Mouse (Mus musculus) midbrain, embryonic 14.5 days (tissue): Measurements from ENCODE around the gene Hamp2. TPM values are rescaled to one million over a fixed set of nuclear protein-coding genes. Genes with fewer than 3 reads are reported as not detected.

Experiments used
- ATAC-seq: fragments of 200-750 bp; cut with Nextera tagmentation; 2 replicates; pipeline ENCODE4 v1.8.0; 2017; ENCODE audit warnings: moderate number of reproducible peaks, moderate library complexity; ENCODE audit not compliant: low FRiP score, low TSS enrichment
- DNase-seq: peaks from one replicate; pipeline ENCODE4 v3.0.0-alpha.2; 2015
- H3K27ac ChIP-seq: fragments of 300-500 bp; sonication (generic); replicated peaks from 2 replicates; pipeline ENCODE4 v1.5.1; 2014; ENCODE audit warnings: mild to moderate bottlenecking, low read depth, low read length, moderate library complexity
- H3K27me3 ChIP-seq: fragments of 300-500 bp; sonication (generic); 2 replicates; pipeline ENCODE4 v1.6.1; 2014; ENCODE audit warnings: low read length, control low read depth, mixed read lengths; ENCODE audit not compliant: control insufficient read depth, insufficient read depth
- H3K36me3 ChIP-seq: fragments of 300-500 bp; sonication (generic); 2 replicates; pipeline ENCODE4 v1.6.1; 2014; ENCODE audit warnings: low read length, control low read depth; ENCODE audit not compliant: control insufficient read depth, insufficient read depth
- H3K4me1 ChIP-seq: fragments of 300-500 bp; sonication (generic); 2 replicates; pipeline ENCODE4 v1.6.1; 2014; ENCODE audit warnings: mild to moderate bottlenecking, antibody characterized with exemption, low read length, control low read depth; ENCODE audit not compliant: control insufficient read depth, insufficient read depth
- H3K4me2 ChIP-seq: fragments of 300-500 bp; sonication (generic); 2 replicates; pipeline ENCODE4 v1.6.1; 2014; ENCODE audit warnings: mild to moderate bottlenecking, low read length, moderate library complexity
- H3K4me3 ChIP-seq: fragments of 300-500 bp; sonication (generic); replicated peaks from 2 replicates; pipeline ENCODE4 v1.5.1; 2014; ENCODE audit warnings: low read depth, low read length
- H3K9ac ChIP-seq: fragments of 300-500 bp; sonication (generic); replicated peaks from 2 replicates; pipeline ENCODE4 v1.6.1; 2014; ENCODE audit warnings: mild to moderate bottlenecking, low read length, moderate library complexity
- H3K9me3 ChIP-seq: fragments of 300-500 bp; sonication (generic); 2 replicates; pipeline ENCODE4 v1.6.1; 2016; ENCODE audit warnings: low read length, control low read depth, mixed read lengths; ENCODE audit not compliant: control insufficient read depth
- WGBS: fragments of 180-500 bp; shearing (Covaris S2); extraction: QIAGEN DNeasy Blood & Tissue Kit; methylation state at CpG from one replicate; pipeline ENCODE4 v1.1.7; 2014; 5-methylcytosine and 5-hydroxymethylcytosine counted together
- polyA plus RNA-seq: library from polyadenylated mRNA; unstranded; fragments of >200 nt; fragmentation: Nextera tagmentation; extraction: Ambion mirVana; gene quantifications from 2 replicates; pipeline ENCODE4 v1.2.1, GENCODE M21; 2014

Hamp2 gene
- polyA plus RNA-seq, 1 experiment from 2014 or later: not detected

- Histone ChIP-seq H3K27ac (no peak overlapping the region), H3K27me3 (no peaks in the 10 kb centered on the region), H3K9ac (no peak overlapping the region), H3K4me3 (no peak overlapping the region), H3K36me3 (no peaks in the 10 kb centered on the region), H3K4me1 (no peaks in the 10 kb centered on the region), H3K4me2 (no peak overlapping the region), H3K9me3 (no peaks in the 10 kb centered on the region)
- DNase-seq (no peak), ATAC-seq (no peak)
- 87% methylated on average over 9 of the region's 9 CpGs for WGBS
Measured at GRCm38 (mm10) chr7:30891746-30892145, 32.7 kb downstream of the Hamp2 start.

GRCm38 (mm10) chr7:30890681-30891080 lies 33.8 kb downstream of the Hamp2 start:
- no peaks in the 10 kb centered on the region for H3K4me1 ChIP-seq
- no peaks in the 10 kb centered on the region for H3K27me3 ChIP-seq
- no peak overlapping the region for H3K4me3 ChIP-seq
- H3K36me3 ChIP-seq: no peaks in the 10 kb centered on the region
- no peak overlapping the region for H3K4me2 ChIP-seq
- no peak overlapping the region for H3K9ac ChIP-seq
- 84% methylated on average over 2 of the region's 2 CpGs for WGBS
- DNase-seq (no peak), ATAC-seq (no peak)
- no peaks in the 10 kb centered on the region for H3K9me3 ChIP-seq
- H3K27ac ChIP-seq: no peak overlapping the region

DNA sequence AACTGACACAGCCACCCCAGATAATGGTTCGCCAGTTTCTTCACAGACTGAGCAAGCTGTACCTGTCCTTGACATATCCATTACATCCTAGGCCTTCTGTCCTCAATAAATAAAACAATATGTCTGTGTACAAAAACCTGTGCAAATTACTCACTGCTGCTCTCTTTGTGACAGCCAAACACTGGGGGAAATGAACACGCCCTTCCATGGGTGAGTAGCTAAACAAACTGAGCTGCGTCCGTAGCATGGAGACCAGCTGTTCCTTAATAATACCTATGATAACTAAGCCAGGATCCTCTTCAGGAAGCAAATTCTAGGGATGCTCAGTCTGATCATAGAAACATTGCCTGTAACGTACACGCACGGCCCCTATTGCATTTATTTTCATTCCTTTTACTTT lies 35.7 kb downstream of the Hamp2 start:
- DNase-seq: no peak
- Histone ChIP-seq H3K36me3 (no peaks in the 10 kb centered on the region), H3K4me1 (no peaks in the 10 kb centered on the region), H3K9ac (no peak overlapping the region), H3K4me2 (no peak overlapping the region), H3K9me3 (no peaks in the 10 kb centered on the region), H3K27me3 (no peaks in the 10 kb centered on the region), H3K27ac (no peak overlapping the region), H3K4me3 (no peak overlapping the region)
- WGBS: 72% methylated on average over 7 of the region's 7 CpGs
- no peak for ATAC-seq

DNA sequence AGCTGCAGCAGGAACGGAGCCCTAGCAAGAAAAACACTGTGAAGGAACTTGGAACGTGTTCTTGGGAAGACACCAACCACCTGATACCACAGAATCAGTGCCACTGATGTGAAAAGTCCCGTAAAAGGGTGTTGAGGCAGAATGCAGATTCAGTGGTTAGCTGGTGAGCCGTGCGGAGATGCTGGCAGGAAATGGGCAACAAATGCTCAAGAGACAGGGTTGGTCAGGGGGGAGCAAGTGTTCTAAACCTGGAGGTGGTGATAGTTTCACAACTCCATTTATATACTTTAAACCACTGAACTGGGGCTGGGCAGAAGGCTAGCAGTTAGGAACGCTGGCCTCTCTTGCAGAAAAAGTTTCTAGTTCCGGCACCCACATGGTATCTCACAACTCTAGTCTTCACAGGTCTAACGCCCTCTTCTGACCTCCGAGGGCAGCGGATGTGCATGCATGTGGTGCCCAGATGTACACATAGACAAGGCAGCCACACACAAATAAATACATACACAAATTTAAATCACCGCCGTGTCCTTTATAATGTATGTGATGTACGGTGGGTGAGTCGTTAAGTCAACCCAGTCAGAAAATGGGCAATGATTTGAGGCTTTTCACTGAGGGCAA lies 36.8 kb downstream of the Hamp2 start:
- ATAC-seq (no peak), DNase-seq (no peak)
- Histone ChIP-seq H3K27ac (no peak overlapping the region), H3K9ac (no peak overlapping the region), H3K36me3 (no peaks in the 10 kb centered on the region), H3K4me1 (no peaks in the 10 kb centered on the region), H3K4me3 (no peak overlapping the region), H3K9me3 (no peaks in the 10 kb centered on the region), H3K27me3 (no peaks in the 10 kb centered on the region), H3K4me2 (no peak overlapping the region)
- WGBS: 88% methylated on average over 14 of the region's 14 CpGs

DNA sequence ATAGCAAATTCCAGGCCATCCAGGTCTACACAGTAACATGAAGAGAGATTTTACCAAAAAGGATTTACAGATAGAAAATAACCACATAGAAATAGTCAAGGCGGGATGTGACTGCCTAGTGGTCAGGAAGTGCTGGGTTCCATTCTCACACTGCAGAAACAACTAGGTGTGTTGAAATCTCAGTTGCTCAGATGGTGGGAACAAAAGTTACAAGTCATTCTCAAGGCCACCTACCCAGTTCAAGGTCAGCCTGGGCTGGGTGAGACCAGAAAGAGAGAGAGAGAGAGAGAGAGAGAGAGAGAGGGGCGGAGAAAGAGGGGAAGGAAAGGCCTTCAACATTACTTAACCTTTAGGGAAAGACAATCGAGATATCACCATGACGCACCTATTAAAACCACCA lies 37.6 kb downstream of the Hamp2 start:
- Histone ChIP-seq H3K4me2 (no peak overlapping the region), H3K36me3 (no peaks in the 10 kb centered on the region), H3K4me3 (no peak overlapping the region), H3K9ac (no peak overlapping the region), H3K9me3 (no peaks in the 10 kb centered on the region), H3K27ac (no peak overlapping the region), H3K27me3 (no peaks in the 10 kb centered on the region), H3K4me1 (no peaks in the 10 kb centered on the region)
- ATAC-seq: no peak
- DNase-seq: no peak
- WGBS: 83% methylated on average over 4 of the region's 4 CpGs

DNA sequence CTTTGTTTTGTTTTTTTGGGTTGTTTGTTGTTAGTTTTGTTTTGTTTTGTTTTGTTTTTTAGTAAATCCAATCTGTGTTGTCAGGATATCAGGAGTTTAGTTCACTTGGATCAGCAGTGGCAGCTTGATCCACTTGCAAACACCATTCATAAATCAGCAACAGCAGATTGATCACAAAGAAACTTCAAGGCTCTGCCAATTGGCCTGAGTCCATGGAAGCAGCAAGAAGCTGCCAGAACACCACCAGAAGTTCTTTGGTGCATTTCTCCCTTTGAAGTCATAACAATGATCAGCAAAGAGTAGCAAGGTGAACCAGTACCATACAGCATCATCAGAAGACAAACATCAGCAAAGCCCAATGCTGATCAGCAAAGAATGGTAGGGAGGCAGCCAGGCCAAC lies 40.4 kb downstream of the Hamp2 start:
- no peak for DNase-seq
- Histone ChIP-seq H3K9ac (no peak overlapping the region), H3K9me3 (no peaks in the 10 kb centered on the region), H3K4me3 (no peak overlapping the region), H3K27ac (no peak overlapping the region), H3K4me2 (no peak overlapping the region), H3K4me1 (no peaks in the 10 kb centered on the region), H3K36me3 (no peaks in the 10 kb centered on the region), H3K27me3 (no peaks in the 10 kb centered on the region)
- ATAC-seq: no peak

GRCm38 (mm10) chr7:30881367-30881766 lies 43.1 kb downstream of the Hamp2 start:
- no peaks in the 10 kb centered on the region for H3K36me3 ChIP-seq
- no peak overlapping the region for H3K4me3 ChIP-seq
- DNase-seq (no peak), ATAC-seq (no peak)
- H3K27me3 ChIP-seq: no peaks in the 10 kb centered on the region
- no peak overlapping the region for H3K4me2 ChIP-seq
- H3K27ac ChIP-seq: no peak overlapping the region
- no peaks in the 10 kb centered on the region for H3K9me3 ChIP-seq
- H3K4me1 ChIP-seq: no peaks in the 10 kb centered on the region
- 88% methylated on average over 3 of the region's 3 CpGs for WGBS
- H3K9ac ChIP-seq: no peak overlapping the region

- 70% methylated on average over 7 of the region's 7 CpGs for WGBS
- ATAC-seq: no peak
- no peak within 1 kb of the TSS for H3K9ac ChIP-seq
- no peak within 1 kb of the TSS for H3K4me3 ChIP-seq
- H3K27me3 ChIP-seq: no peaks in the 10 kb centered on the region
- no peak within 1 kb of the TSS for H3K4me2 ChIP-seq
- H3K36me3 ChIP-seq: no peaks in the 10 kb centered on the region
- no peaks in the 10 kb centered on the region for H3K4me1 ChIP-seq
- H3K27ac ChIP-seq: no peak within 1 kb of the TSS
- no peaks in the 10 kb centered on the region for H3K9me3 ChIP-seq
- DNase-seq: no peak
Measured at GRCm38 (mm10) chr7:30880176-30880575, 44.3 kb downstream of the Hamp2 start, which contains the start of gene Cd22. Gene Cd22, minus strand, starts transcription at chr7:30880342.

GRCm38 (mm10) chr7:30878950-30879349 lies 45.5 kb downstream of the Hamp2 start:
- Histone ChIP-seq H3K27me3 (no peaks in the 10 kb centered on the region), H3K36me3 (no peaks in the 10 kb centered on the region), H3K27ac (no peak overlapping the region), H3K4me2 (no peak overlapping the region), H3K9me3 (no peaks in the 10 kb centered on the region), H3K4me3 (no peak overlapping the region), H3K9ac (no peak overlapping the region), H3K4me1 (no peaks in the 10 kb centered on the region)
- WGBS: 86% methylated on average over 6 of the region's 6 CpGs
- ATAC-seq (no peak), DNase-seq (no peak)
